Mouse (Mus musculus) forebrain, embryonic 12.5 days (tissue): ENCODE data around the gene Olfr464. TPM values are rescaled to one million over a fixed set of nuclear protein-coding genes. Genes with fewer than 3 reads are reported as not detected.

ENCODE experiments used
- polyA plus RNA-seq: library from polyadenylated mRNA; unstranded; fragments of >200 nt; fragmentation: Nextera tagmentation; extraction: Ambion mirVana; gene quantifications from 2 replicates; pipeline ENCODE4 v1.2.1, GENCODE M21; 2016

Gene Olfr464
- polyA plus RNA-seq, 1 experiment from 2014 or later = not detected

Other genes with a start within 250 kb of the Olfr464 start
- 118 and 137 TPM in 2 replicates for gene Supt4a, start 183.4 kb downstream of the Olfr464 start, polyA plus RNA-seq
- 33.0 and 35.1 TPM in 2 replicates for gene Tspoap1, start 160.4 kb downstream of the Olfr464 start, polyA plus RNA-seq
- gene Mpo, start 127.4 kb downstream of the Olfr464 start, polyA plus RNA-seq = 0.92 and 1.1 TPM in 2 replicates
- gene Lpo, start 92.7 kb downstream of the Olfr464 start, polyA plus RNA-seq = 0.19 and 0.33 TPM in 2 replicates
- gene Mks1, start 67.8 kb downstream of the Olfr464 start, polyA plus RNA-seq = 16.0 and 19.6 TPM in 2 replicates
- 0.14 and 0.20 TPM in 2 replicates for gene Epx, start 45.4 kb downstream of the Olfr464 start, polyA plus RNA-seq
- gene Olfr462, start 28.7 kb downstream of the Olfr464 start, polyA plus RNA-seq = not detected in 2 replicates
- not detected in 2 replicates for gene Olfr463, start 23.6 kb downstream of the Olfr464 start, polyA plus RNA-seq
- gene Dynll2, start 66.6 kb upstream of the Olfr464 start, polyA plus RNA-seq = 34.7 and 36.2 TPM in 2 replicates
- gene Srsf1, start 126.4 kb upstream of the Olfr464 start, polyA plus RNA-seq = 564 and 577 TPM in 2 replicates
- 84.8 and 91.5 TPM in 2 replicates for gene Vezf1, start 147.3 kb upstream of the Olfr464 start, polyA plus RNA-seq
- gene Cuedc1, start 177.1 kb upstream of the Olfr464 start, polyA plus RNA-seq = 41.1 and 42.5 TPM in 2 replicates